Mouse (Mus musculus) gastrocnemius, postnatal 36 days (tissue): ENCODE measurements around the gene Pax3. TPM values are rescaled to one million over a fixed set of nuclear protein-coding genes. Genes with fewer than 3 reads are reported as not detected.

Experiments used
- DNase-seq, 2 experiments: peaks; one replicate each; pipeline ENCODE4 v3.0.0; 2022
- intact Hi-C: fragments of 180-260 bp; cut with DNase I; formaldehyde crosslinking; loops from one replicate; pipeline ENCODE4 v1.15.1; 2025
- total RNA-seq, 2 experiments: library from RNA; stranded (reverse); gene quantifications; 2 replicates each; pipeline ENCODE4 v1.2.3; 2021

Pax3 gene
- total RNA-seq, 2 experiments from 2014 or later = not detected

- no peak for DNase-seq
- intact Hi-C loops = no loop called here
Observed at GRCm38 (mm10) chr1:78200191-78200590, 3.3 kb upstream of the Pax3 start.

GRCm38 (mm10) chr1:78199221-78199620 is 2.3 kb upstream of the Pax3 start:
- intact Hi-C loops = no loop called here

GRCm38 (mm10) chr1:78198319-78198940 is 1.5 kb upstream of the Pax3 start:
- intact Hi-C loops = no loop called here
- no peak for DNase-seq

More at GRCm38 (mm10) chr1:78199221-78199620, 2.3 kb upstream of the Pax3 start:
- DNase-seq = no peak

GRCm38 (mm10) chr1:78197351-78198234 is 659 bp upstream of the Pax3 start:
- intact Hi-C loops = no loop called here
- DNase-seq = no peak

- intact Hi-C loops = no loop called here
- no peak for DNase-seq
Observed at GRCm38 (mm10) chr1:78195771-78196712, 892 bp downstream of the Pax3 start.

GRCm38 (mm10) chr1:78195145-78195544 is 1.8 kb downstream of the Pax3 start:
- intact Hi-C loops = no loop called here
- DNase-seq = no peak

- no peak for DNase-seq
- intact Hi-C loops = no loop called here
Observed at GRCm38 (mm10) chr1:78194381-78195047, 2.4 kb downstream of the Pax3 start.

GRCm38 (mm10) chr1:78193465-78193991 is 3.4 kb downstream of the Pax3 start:
- no peak for DNase-seq
- intact Hi-C loops = no loop called here

- intact Hi-C loops = no loop called here
- DNase-seq = no peak
Observed at GRCm38 (mm10) chr1:78192746-78193464, 4.0 kb downstream of the Pax3 start.

GRCm38 (mm10) chr1:78192217-78192735 is 4.7 kb downstream of the Pax3 start:
- intact Hi-C loops = no loop called here

GRCm38 (mm10) chr1:78191761-78192160 is 5.2 kb downstream of the Pax3 start:
- DNase-seq = no peak
- intact Hi-C loops = no loop called here

More at GRCm38 (mm10) chr1:78192217-78192735, 4.7 kb downstream of the Pax3 start:
- no peak for DNase-seq

GRCm38 (mm10) chr1:78191331-78191730 is 5.6 kb downstream of the Pax3 start:
- intact Hi-C loops = no loop called here
- no peak for DNase-seq

- DNase-seq = no peak
- intact Hi-C loops = no loop called here
Observed at GRCm38 (mm10) chr1:78190386-78191111, 6.4 kb downstream of the Pax3 start.

- intact Hi-C loops = no loop called here
- DNase-seq = no peak
Observed at GRCm38 (mm10) chr1:78189501-78190345, 7.2 kb downstream of the Pax3 start.

GRCm38 (mm10) chr1:78189016-78189415 is 7.9 kb downstream of the Pax3 start:
- intact Hi-C loops = no loop called here
- DNase-seq = no peak

GRCm38 (mm10) chr1:78188299-78188698 is 8.6 kb downstream of the Pax3 start:
- no peak for DNase-seq

GRCm38 (mm10) chr1:78187788-78188173 is 9.2 kb downstream of the Pax3 start:
- intact Hi-C loops = no loop called here
- DNase-seq = no peak

More at GRCm38 (mm10) chr1:78188299-78188698, 8.6 kb downstream of the Pax3 start:
- intact Hi-C loops = no loop called here
